Mouse (Mus musculus) small intestine, adult 2 months (tissue): ENCODE data around the gene Adora2a.

ENCODE experiments used
- CTCF ChIP-seq: fragments of 200-500 bp; IDR thresholded peaks from 2 replicates; pipeline ENCODE4 v1.5.1; 2012; ENCODE audit warnings: low read depth, mild to moderate bottlenecking, control low read depth, inconsistent platforms, low read length, moderate library complexity, mixed read lengths; ENCODE audit not compliant: insufficient replicate concordance, insufficient read length; ENCODE audit errors: extremely low read depth
- POLR2A ChIP-seq: fragments of 200-500 bp; IDR thresholded peaks from 2 replicates; pipeline ENCODE4 v1.6.1; 2012; ENCODE audit warnings: low read depth, mild to moderate bottlenecking, control low read depth, inconsistent platforms, low read length, moderate library complexity

DNA sequence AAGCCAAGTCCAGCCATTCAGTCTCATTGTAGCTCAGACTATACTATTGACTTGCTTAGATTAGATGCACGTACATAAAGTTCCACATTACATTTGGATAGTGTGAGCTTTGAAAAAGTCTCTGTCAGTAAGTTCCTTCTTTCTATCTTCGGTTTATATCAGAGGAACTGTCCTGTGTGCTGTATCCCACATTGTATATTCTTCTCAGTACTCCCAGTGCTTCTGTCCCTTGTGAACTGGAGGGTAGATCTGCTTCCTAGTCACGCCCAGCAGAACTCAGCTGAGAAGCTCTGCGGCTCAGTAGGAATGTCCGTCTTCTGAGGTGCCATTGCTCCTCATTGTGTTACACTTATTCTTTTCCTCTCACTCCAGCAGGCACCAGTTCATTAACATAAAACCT is 18.1 kb upstream of the Adora2a start:
- TF ChIP-seq POLR2A (no peak), CTCF (no peak)
